Mouse (Mus musculus): ENCODE data around the gene Adcy6. TPM values are rescaled to one million over a fixed set of nuclear protein-coding genes. Genes with fewer than 3 reads are reported as not detected.
A peak's percentile ranks its signal among the peaks of the same experiment; 100 is the strongest.
"Not testable (repeated sequence)": the region's sequence is repeated elsewhere in the genome, so short reads cannot be mapped to it uniquely, and the experiment has no call there.

Gene Adcy6
- polyA plus RNA-seq, 1 experiment from 2014 or later, result 6.4 TPM

GRCm38 (mm10) chr15:98601832-98602190 is 8.1 kb downstream of the Adcy6 start:
- Histone ChIP-seq H3K4me1 (ENCODE audit: control insufficient read depth, insufficient read depth, low read length) (peaks cover 3% of the 10 kb centered on the region; the same call in 1 of the 2 replicates), H3K4me2 (ENCODE audit: low read length) (no peak overlapping the region), H3K9ac (ENCODE audit: low read length) (0 out of 2 replicates have a peak overlapping the region, but pooled peaks have one; percentile 13), H3K36me3 (ENCODE audit: control insufficient read depth, insufficient read depth, low read length) (peaks cover 71% of the 10 kb centered on the region), H3K9me3 (replicated peaks; ENCODE audit: control insufficient read depth, low read length) (no peaks in the 10 kb centered on the region), H3K4me3 (ENCODE audit: low read depth, low read length) (no peak overlapping the region), H3K27ac (ENCODE audit: low read depth, low read length) (no peak overlapping the region), H3K27me3 (replicated peaks; ENCODE audit: control insufficient read depth, insufficient read depth, low read length) (no peaks in the 10 kb centered on the region)
- 85% methylated on average over 7 of the region's 7 CpGs for WGBS
- ATAC-seq (no peak), DNase-seq (ENCODE audit: low spot score) (no peak)

DNA sequence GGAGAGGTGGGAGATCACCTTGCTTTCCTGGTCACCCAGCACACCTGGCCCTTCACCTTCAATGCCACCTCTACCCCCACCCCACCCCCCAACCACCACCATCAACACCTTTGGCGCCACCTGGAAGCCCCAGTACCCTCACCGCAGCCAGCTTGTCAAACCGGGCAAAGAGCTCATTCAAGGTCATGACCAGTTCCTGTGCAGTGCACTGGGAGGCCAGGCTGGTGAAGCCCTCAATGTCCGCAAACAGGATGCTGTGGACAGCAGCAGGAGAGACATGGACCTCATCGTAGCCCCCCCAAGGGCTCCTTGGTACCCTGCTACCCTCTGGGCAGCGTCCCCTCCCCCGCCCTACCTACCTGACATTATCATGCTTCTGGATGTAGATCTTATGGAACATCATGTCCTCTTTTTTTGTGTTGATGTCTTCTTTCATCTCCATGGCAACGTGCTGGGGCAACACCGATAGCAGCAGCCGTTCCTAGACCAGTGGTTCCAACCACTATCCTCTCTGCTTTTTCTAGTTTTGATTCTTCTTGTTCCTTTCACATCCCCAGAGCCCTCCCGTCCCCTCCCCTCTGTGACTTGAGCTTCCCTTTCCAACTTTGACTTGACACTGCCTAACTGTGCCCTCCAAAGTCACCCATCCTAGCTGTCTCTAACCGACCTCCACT is 9.7 kb downstream of the Adcy6 start:
- Histone ChIP-seq H3K9ac (ENCODE audit: low read length) (no peak overlapping the region), H3K27me3 (replicated peaks; ENCODE audit: control insufficient read depth, insufficient read depth, low read length) (no peaks in the 10 kb centered on the region), H3K27ac (ENCODE audit: low read depth, low read length) (no peak overlapping the region), H3K36me3 (ENCODE audit: control insufficient read depth, insufficient read depth, low read length) (peaks cover 84% of the 10 kb centered on the region), H3K9me3 (replicated peaks; ENCODE audit: control insufficient read depth, low read length) (no peaks in the 10 kb centered on the region), H3K4me2 (ENCODE audit: low read length) (no peak overlapping the region), H3K4me1 (ENCODE audit: control insufficient read depth, insufficient read depth, low read length) (peaks cover 3% of the 10 kb centered on the region; the same call in 1 of the 2 replicates), H3K4me3 (ENCODE audit: low read depth, low read length) (no peak overlapping the region)
- ATAC-seq, result no peak
- no peak for DNase-seq (ENCODE audit: low spot score)
- WGBS, result 88% methylated on average over 12 of the region's 12 CpGs

DNA sequence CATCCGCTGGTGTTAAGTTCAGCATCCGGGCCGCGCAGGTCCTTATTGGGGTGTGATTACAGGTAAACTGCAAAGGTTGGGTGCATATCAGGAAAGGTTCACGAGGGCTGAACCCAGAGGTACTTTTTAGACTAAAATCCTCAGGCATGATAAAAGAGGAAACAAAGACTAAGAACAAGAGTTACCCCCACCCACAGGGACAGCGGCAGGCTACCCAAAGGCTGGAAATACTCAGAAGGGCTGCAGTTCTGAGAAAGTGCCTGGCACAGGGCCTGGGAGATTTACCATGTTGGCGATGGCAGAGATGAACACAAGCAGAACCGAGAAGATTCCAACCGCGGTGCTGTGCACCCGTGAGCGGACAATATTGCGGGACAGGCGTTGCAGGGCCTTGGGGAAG is 13.3 kb downstream of the Adcy6 start:
- Histone ChIP-seq H3K27ac (ENCODE audit: low read depth, low read length) (no peak overlapping the region), H3K9me3 (replicated peaks; ENCODE audit: control insufficient read depth, low read length) (no peaks in the 10 kb centered on the region), H3K36me3 (ENCODE audit: control insufficient read depth, insufficient read depth, low read length) (peaks cover 95% of the 10 kb centered on the region), H3K4me3 (ENCODE audit: low read depth, low read length) (no peak overlapping the region), H3K27me3 (replicated peaks; ENCODE audit: control insufficient read depth, insufficient read depth, low read length) (no peaks in the 10 kb centered on the region), H3K4me1 (ENCODE audit: control insufficient read depth, insufficient read depth, low read length) (no peaks in the 10 kb centered on the region), H3K9ac (ENCODE audit: low read length) (no peak overlapping the region), H3K4me2 (ENCODE audit: low read length) (no peak overlapping the region)
- DNase-seq (ENCODE audit: low spot score), result no peak
- 94% methylated on average over 14 of the region's 14 CpGs for WGBS
- ATAC-seq, result no peak

DNA sequence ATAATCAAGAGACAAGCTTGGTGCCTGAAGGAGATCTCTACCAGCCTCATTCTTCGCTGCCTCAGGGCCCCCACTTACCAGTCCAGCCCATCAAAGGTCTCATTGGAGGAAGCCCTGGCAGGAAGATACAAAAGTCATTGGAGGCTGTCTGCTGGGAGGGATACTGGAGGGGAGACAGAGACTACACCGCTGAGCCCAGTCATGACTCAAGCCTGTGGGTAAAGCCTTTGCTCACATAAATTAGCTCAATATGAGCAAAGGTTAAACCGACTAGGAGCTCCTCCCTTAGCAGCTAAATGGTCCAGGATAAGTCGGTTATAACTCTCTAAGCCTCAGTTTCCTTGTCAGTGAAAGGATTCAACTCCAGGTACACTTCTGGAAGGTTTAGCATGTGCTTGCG is 14.8 kb downstream of the Adcy6 start:
- Histone ChIP-seq H3K9ac (ENCODE audit: low read length) (no peak overlapping the region), H3K4me1 (ENCODE audit: control insufficient read depth, insufficient read depth, low read length) (no peaks in the 10 kb centered on the region), H3K4me3 (ENCODE audit: low read depth, low read length) (no peak overlapping the region), H3K4me2 (ENCODE audit: low read length) (no peak overlapping the region), H3K36me3 (ENCODE audit: control insufficient read depth, insufficient read depth, low read length) (peaks cover 94% of the 10 kb centered on the region), H3K27me3 (replicated peaks; ENCODE audit: control insufficient read depth, insufficient read depth, low read length) (no peaks in the 10 kb centered on the region), H3K27ac (ENCODE audit: low read depth, low read length) (no peak overlapping the region), H3K9me3 (replicated peaks; ENCODE audit: control insufficient read depth, low read length) (no peaks in the 10 kb centered on the region)
- DNase-seq (ENCODE audit: low spot score) (no peak), ATAC-seq (no peak)
- WGBS, result 92% methylated on average over 5 of the region's 5 CpGs

GRCm38 (mm10) chr15:98594193-98594592 is 15.7 kb downstream of the Adcy6 start:
- no peaks in the 10 kb centered on the region for H3K4me1 ChIP-seq (ENCODE audit: control insufficient read depth, insufficient read depth, low read length)
- no peak overlapping the region for H3K9ac ChIP-seq (ENCODE audit: low read length)
- no peak overlapping the region for H3K27ac ChIP-seq (ENCODE audit: low read depth, low read length)
- no peaks in the 10 kb centered on the region for H3K9me3 ChIP-seq (replicated peaks; ENCODE audit: control insufficient read depth, low read length)
- peaks cover 88% of the 10 kb centered on the region for H3K36me3 ChIP-seq (ENCODE audit: control insufficient read depth, insufficient read depth, low read length)
- no peak for ATAC-seq
- H3K27me3 ChIP-seq (replicated peaks; ENCODE audit: control insufficient read depth, insufficient read depth, low read length), result no peaks in the 10 kb centered on the region
- WGBS, result 85% methylated on average over 19 of the region's 19 CpGs
- H3K4me2 ChIP-seq (ENCODE audit: low read length), result no peak overlapping the region
- no peak for DNase-seq (ENCODE audit: low spot score)
- H3K4me3 ChIP-seq (ENCODE audit: low read depth, low read length), result no peak overlapping the region

DNA sequence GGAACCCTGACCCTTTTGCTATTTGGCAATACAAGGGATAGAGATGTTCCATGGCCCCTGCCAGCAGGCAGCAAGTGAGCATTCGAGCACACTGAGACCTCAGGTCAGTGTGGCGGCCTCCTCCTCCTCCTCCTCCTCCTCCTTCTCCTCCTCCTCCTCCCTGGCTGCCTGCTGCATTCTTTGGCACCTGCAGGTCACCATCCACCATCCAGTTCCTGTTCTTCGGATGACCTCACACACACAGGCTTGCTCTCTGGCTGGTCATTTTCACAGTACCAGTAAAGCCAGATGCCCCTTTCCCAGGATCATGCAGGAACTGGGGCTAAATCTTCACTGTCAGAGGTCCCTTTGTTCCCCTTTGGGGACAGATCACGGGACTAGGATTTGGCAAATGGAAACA is 18.5 kb downstream of the Adcy6 start:
- no peaks in the 10 kb centered on the region for H3K27me3 ChIP-seq (replicated peaks; ENCODE audit: control insufficient read depth, insufficient read depth, low read length)
- DNase-seq (ENCODE audit: low spot score), result no peak
- H3K9me3 ChIP-seq (replicated peaks; ENCODE audit: control insufficient read depth, low read length), result no peaks in the 10 kb centered on the region
- no peak overlapping the region for H3K4me2 ChIP-seq (ENCODE audit: low read length)
- H3K27ac ChIP-seq (ENCODE audit: low read depth, low read length), result no peak overlapping the region
- H3K4me3 ChIP-seq (ENCODE audit: low read depth, low read length), result no peak overlapping the region
- ATAC-seq, result no peak
- H3K4me1 ChIP-seq (ENCODE audit: control insufficient read depth, insufficient read depth, low read length), result no peaks in the 10 kb centered on the region
- H3K36me3 ChIP-seq (ENCODE audit: control insufficient read depth, insufficient read depth, low read length), result peaks cover 65% of the 10 kb centered on the region
- 74% methylated on average over 4 of the region's 4 CpGs for WGBS
- H3K9ac ChIP-seq (ENCODE audit: low read length), result no peak overlapping the region

DNA sequence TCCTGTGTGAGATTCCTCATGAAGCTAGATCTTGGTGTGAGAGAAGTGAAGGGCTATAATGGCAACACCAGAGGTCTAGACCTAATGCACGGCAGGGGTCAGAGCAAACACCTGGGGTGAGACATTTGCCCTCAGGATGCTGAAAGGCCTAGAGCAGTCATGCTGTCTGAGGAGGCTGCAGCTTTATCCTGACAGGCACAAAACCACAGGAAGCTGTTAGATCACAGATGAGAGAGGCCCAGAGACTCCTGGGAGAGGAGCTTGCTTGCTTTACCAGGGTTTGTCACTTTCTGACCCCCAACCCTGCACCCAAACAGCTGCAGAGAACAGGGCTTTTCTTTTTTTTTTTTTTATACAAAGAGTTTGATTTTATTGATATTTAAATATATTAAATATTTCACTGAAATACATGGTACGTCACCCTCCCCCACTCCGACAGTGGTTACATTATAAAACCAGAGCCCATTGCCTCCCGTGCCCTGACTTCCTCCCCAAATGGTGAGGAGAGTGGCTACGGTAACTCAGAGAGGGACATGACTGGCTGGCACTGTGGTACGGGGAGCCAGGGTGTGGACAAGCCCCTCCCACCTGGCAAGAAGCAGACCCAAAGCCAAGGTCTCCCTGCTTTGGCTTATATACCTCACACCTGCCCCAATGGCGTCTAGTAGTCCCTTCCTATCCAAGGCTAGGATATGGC is 20.1 kb downstream of the Adcy6 start:
- ATAC-seq (no peak), DNase-seq (ENCODE audit: low spot score) (no peak)
- Histone ChIP-seq H3K9ac (ENCODE audit: low read length) (no peak overlapping the region), H3K4me1 (ENCODE audit: control insufficient read depth, insufficient read depth, low read length) (no peaks in the 10 kb centered on the region), H3K27me3 (replicated peaks; ENCODE audit: control insufficient read depth, insufficient read depth, low read length) (no peaks in the 10 kb centered on the region), H3K27ac (ENCODE audit: low read depth, low read length) (no peak overlapping the region), H3K36me3 (ENCODE audit: control insufficient read depth, insufficient read depth, low read length) (peaks cover 49% of the 10 kb centered on the region), H3K4me3 (ENCODE audit: low read depth, low read length) (no peak overlapping the region), H3K4me2 (ENCODE audit: low read length) (no peak overlapping the region), H3K9me3 (replicated peaks; ENCODE audit: control insufficient read depth, low read length) (no peaks in the 10 kb centered on the region)
- 79% methylated on average over 7 of the region's 7 CpGs for WGBS

GRCm38 (mm10) chr15:98587751-98588150 is 22.1 kb downstream of the Adcy6 start:
- WGBS, result 90% methylated on average over 11 of the region's 11 CpGs
- H3K9me3 ChIP-seq (replicated peaks; ENCODE audit: control insufficient read depth, low read length), result no peaks in the 10 kb centered on the region
- H3K4me2 ChIP-seq (ENCODE audit: low read length), result no peak overlapping the region
- no peaks in the 10 kb centered on the region for H3K4me1 ChIP-seq (ENCODE audit: control insufficient read depth, insufficient read depth, low read length)
- no peak overlapping the region for H3K4me3 ChIP-seq (ENCODE audit: low read depth, low read length)
- H3K27ac ChIP-seq (ENCODE audit: low read depth, low read length), result no peak overlapping the region
- ATAC-seq (no peak), DNase-seq (ENCODE audit: low spot score) (no peak)
- no peaks in the 10 kb centered on the region for H3K27me3 ChIP-seq (replicated peaks; ENCODE audit: control insufficient read depth, insufficient read depth, low read length)
- peaks cover 29% of the 10 kb centered on the region for H3K36me3 ChIP-seq (ENCODE audit: control insufficient read depth, insufficient read depth, low read length)
- H3K9ac ChIP-seq (ENCODE audit: low read length), result no peak overlapping the region

- H3K9ac ChIP-seq (ENCODE audit: low read length); H3K4me2 ChIP-seq (ENCODE audit: low read length); H3K4me1 ChIP-seq (ENCODE audit: control insufficient read depth, insufficient read depth, low read length); DNase-seq (ENCODE audit: low spot score); H3K27ac ChIP-seq (ENCODE audit: low read depth, low read length); H3K27me3 ChIP-seq (replicated peaks; ENCODE audit: control insufficient read depth, insufficient read depth, low read length); H3K4me3 ChIP-seq (ENCODE audit: low read depth, low read length); H3K9me3 ChIP-seq (replicated peaks; ENCODE audit: control insufficient read depth, low read length); ATAC-seq: not testable (repeated sequence)
- peaks cover 13% of the 10 kb centered on the region for H3K36me3 ChIP-seq (ENCODE audit: control insufficient read depth, insufficient read depth, low read length)
- WGBS, result 77% methylated on average over 9 of the region's 9 CpGs
Observed at GRCm38 (mm10) chr15:98586141-98586540, 23.7 kb downstream of the Adcy6 start.
